Comparison of ENCODE assay signal across 27 mouse cellular contexts in genomic region chr14:30248121-30248520, GRCm38 (mm10).
A peak's percentile ranks its signal among the peaks of the same experiment; 100 is the strongest.
DNase-seq lines count a peak whose midpoint lies in the region; ATAC-seq lines count a peak whose summit lies in the region.
"Had no signal": no experiment of that assay in that cellular context is flagged by ENCODE, and none has a peak within 500 bp of the region (broad histone marks: within the 10 kb centered on the region; RNA-seq: fewer than 3 reads in every experiment).

No protein-coding gene starts in this region.

- H3K4me2 ChIP-seq in liver, embryonic 11.5 days, result no peak overlapping the region
- H3K4me2 ChIP-seq in midbrain, embryonic 11.5 days, result no peak overlapping the region
- H3K4me2 ChIP-seq: embryonic facial prominence, embryonic 12.5 days; forebrain, embryonic 13.5 days; heart, embryonic 15.5 days had no signal

- ATAC-seq in megakaryocyte, adult 5-6 weeks (ENCODE audit: poor library complexity, severe bottlenecking), result no peak
- ATAC-seq in CD4-positive, CD25-positive, alpha-beta regulatory T cell, adult 4 months, result peak; percentile 29
- ATAC-seq in inflammation-experienced regulatory T-cells, adult 6 months, result peak; percentile 37
- ATAC-seq in liver, embryonic 11.5 days (replicated peaks; ENCODE audit: low FRiP score), result no peak
- no peak for ATAC-seq in midbrain, embryonic 11.5 days (ENCODE audit: low FRiP score)
- ATAC-seq: forebrain, embryonic 13.5 days; hindbrain, postnatal 0 days; Patski had no signal

- H3K9me3 ChIP-seq in megakaryocyte, embryonic 14.5 days, result no peaks in the 10 kb centered on the region
- no peaks in the 10 kb centered on the region for H3K9me3 ChIP-seq in liver, embryonic 11.5 days (ENCODE audit: control insufficient read depth, low read length)
- no peaks in the 10 kb centered on the region for H3K9me3 ChIP-seq in midbrain, embryonic 11.5 days (ENCODE audit: control insufficient read depth, low read length)
- H3K9me3 ChIP-seq: embryonic facial prominence, embryonic 12.5 days; forebrain, embryonic 13.5 days; heart, embryonic 15.5 days; limb, embryonic 10.5 days had no signal

- no peak overlapping the region for H3K9ac ChIP-seq in liver, embryonic 11.5 days (ENCODE audit: low read depth, low read length)
- no peak overlapping the region for H3K9ac ChIP-seq in midbrain, embryonic 11.5 days (ENCODE audit: low read length)
- H3K9ac ChIP-seq: embryonic facial prominence, embryonic 12.5 days; forebrain, embryonic 13.5 days; heart, embryonic 15.5 days had no signal

- 51% methylated on average over 8 of the region's 8 CpGs for WGBS in liver, embryonic 11.5 days
- 77% methylated on average over 8 of the region's 8 CpGs for WGBS in midbrain, embryonic 11.5 days

- H3K27ac ChIP-seq in liver, embryonic 11.5 days (ENCODE audit: low read depth, low read length), result no peak overlapping the region
- no peak overlapping the region for H3K27ac ChIP-seq in midbrain, embryonic 11.5 days (ENCODE audit: low read depth, low read length)
- H3K27ac ChIP-seq: embryonic facial prominence, embryonic 12.5 days; forebrain, embryonic 13.5 days; heart, adult 2 months; heart, embryonic 15.5 days; hindbrain, postnatal 0 days; left cerebral cortex, adult 2 months; limb, embryonic 10.5 days; stomach, postnatal 0 days had no signal

- peak; percentile 48 for DNase-seq in thymus, postnatal 25 days
- DNase-seq in liver, embryonic 11.5 days (ENCODE audit: low spot score), result no peak
- no peak for DNase-seq in retina, embryonic 14.5 days (ENCODE audit: low spot score)
- DNase-seq in midbrain, embryonic 11.5 days (ENCODE audit: low spot score, missing footprints), result no peak
- DNase-seq: cerebellum, adult 9-11 months; heart, adult 2 months; heart, postnatal 4 days; kidney, adult 18-20 months; kidney, postnatal 14 days; lung, adult 2 months; lung, postnatal 4 days; midbrain, embryonic 14.5 days; retina, postnatal 1 day; right cerebral cortex, postnatal 4 days had no signal

- peak overlapping the region; percentile 54 for H3K4me3 ChIP-seq in megakaryocyte, embryonic 14.5 days (replicated peaks)
- H3K4me3 ChIP-seq in liver, embryonic 11.5 days (ENCODE audit: low read depth, low read length), result no peak overlapping the region
- H3K4me3 ChIP-seq in midbrain, embryonic 11.5 days (ENCODE audit: low read depth, low read length), result no peak overlapping the region
- H3K4me3 ChIP-seq: embryonic facial prominence, embryonic 12.5 days; erythroblast, embryonic 14.5 days; forebrain, embryonic 13.5 days; heart, adult 2 months; heart, embryonic 15.5 days; left cerebral cortex, adult 2 months; limb, embryonic 10.5 days had no signal

- peaks cover 24% of the 10 kb centered on the region for H3K27me3 ChIP-seq in megakaryocyte, embryonic 14.5 days (replicated peaks)
- H3K27me3 ChIP-seq in liver, embryonic 11.5 days (replicated peaks; ENCODE audit: control insufficient read depth, insufficient read depth, low read length), result no peaks in the 10 kb centered on the region
- no peaks in the 10 kb centered on the region for H3K27me3 ChIP-seq in midbrain, embryonic 11.5 days (ENCODE audit: control insufficient read depth, insufficient read depth, low read length)
- H3K27me3 ChIP-seq: embryonic facial prominence, embryonic 12.5 days; forebrain, embryonic 13.5 days; heart, embryonic 15.5 days had no signal

- H3K36me3 ChIP-seq in megakaryocyte, embryonic 14.5 days (replicated peaks; ENCODE audit: low read length), result no peaks in the 10 kb centered on the region
- no peaks in the 10 kb centered on the region for H3K36me3 ChIP-seq in liver, embryonic 11.5 days (ENCODE audit: control insufficient read depth, insufficient read depth, low read length)
- H3K36me3 ChIP-seq in midbrain, embryonic 11.5 days (ENCODE audit: control insufficient read depth, insufficient read depth, low read length), result no peaks in the 10 kb centered on the region
- H3K36me3 ChIP-seq: embryonic facial prominence, embryonic 12.5 days; heart, embryonic 15.5 days; limb, embryonic 10.5 days had no signal

- peaks cover 33% of the 10 kb centered on the region for H3K4me1 ChIP-seq in megakaryocyte, embryonic 14.5 days
- peaks cover 2% of the 10 kb centered on the region; the same call in 1 of the 2 replicates for H3K4me1 ChIP-seq in liver, embryonic 11.5 days (replicated peaks; ENCODE audit: control insufficient read depth, insufficient read depth, low read length)
- no peaks in the 10 kb centered on the region for H3K4me1 ChIP-seq in midbrain, embryonic 11.5 days (ENCODE audit: control insufficient read depth, insufficient read depth, low read length)
- H3K4me1 ChIP-seq: forebrain, embryonic 13.5 days; heart, embryonic 15.5 days had no signal

Comparison
In these comparisons a context has a peak if more than half of its experiments do, and no peak if none do; other contexts are left out.
1. ATAC-seq: peak in CD4-positive, CD25-positive, alpha-beta regulatory T cell, adult 4 months (single experiment) and inflammation-experienced regulatory T-cells, adult 6 months (single experiment); none in megakaryocyte, adult 5-6 weeks (single experiment), liver, embryonic 11.5 days (single experiment) and midbrain, embryonic 11.5 days (single experiment).